Mouse (Mus musculus) ES-Bruce4 (cell line): ENCODE measurements around the gene Nme9. TPM values are rescaled to one million over a fixed set of nuclear protein-coding genes. Genes with fewer than 3 reads are reported as not detected.

Experiments used
- H3K27ac ChIP-seq: 2 replicates; pipeline ENCODE4 v1.5.1; 2012; ENCODE audit warnings: low read length, inconsistent platforms; ENCODE audit not compliant: insufficient read depth
- H3K27me3 ChIP-seq: 2 replicates; pipeline ENCODE4 v1.6.1; 2012; ENCODE audit warnings: mild to moderate bottlenecking, low read length, inconsistent platforms; ENCODE audit not compliant: control insufficient read depth, poor library complexity, insufficient read depth, severe bottlenecking
- H3K36me3 ChIP-seq: 2 replicates; pipeline ENCODE4 v1.6.1; 2012; ENCODE audit warnings: inconsistent platforms, mild to moderate bottlenecking, low read length, moderate library complexity; ENCODE audit not compliant: control insufficient read depth, poor library complexity, insufficient read depth, severe bottlenecking
- H3K4me1 ChIP-seq: one replicate; pipeline ENCODE4 v1.8.1; 2011; ENCODE audit warnings: low read length; ENCODE audit not compliant: control insufficient read depth, insufficient read depth
- H3K4me3 ChIP-seq: 2 replicates; pipeline ENCODE4 v1.5.1; 2011; ENCODE audit warnings: low read depth, mild to moderate bottlenecking, low read length
- H3K9ac ChIP-seq: 2 replicates; pipeline ENCODE4 v1.6.1; 2012; ENCODE audit warnings: low read depth, mild to moderate bottlenecking, inconsistent platforms; ENCODE audit not compliant: poor library complexity, severe bottlenecking
- H3K9me3 ChIP-seq: replicated peaks from 2 replicates; pipeline ENCODE4 v1.6.1; 2012; ENCODE audit warnings: mild to moderate bottlenecking, low read length, inconsistent platforms; ENCODE audit not compliant: control insufficient read depth, poor library complexity, insufficient read depth, severe bottlenecking
- CTCF ChIP-seq: IDR thresholded peaks from one replicate; pipeline ENCODE4 v1.8.1; 2011; ENCODE audit warnings: low read depth, low read length
- EP300 ChIP-seq: IDR thresholded peaks from 2 replicates; pipeline ENCODE4 v1.6.1; 2011; ENCODE audit warnings: low read depth, low read length; ENCODE audit not compliant: insufficient read depth
- POLR2A ChIP-seq: IDR thresholded peaks from one replicate; pipeline ENCODE4 v1.8.1; 2011; ENCODE audit warnings: low read length; ENCODE audit not compliant: insufficient read depth
- polyA plus RNA-seq: library from polyadenylated mRNA; stranded (reverse); fragments of >200 nt; gene quantifications from 2 replicates; pipeline ENCODE4 v1.2.4, GENCODE M21; 2011; ENCODE audit warnings: low read depth; ENCODE audit not compliant: missing spikeins, insufficient read depth, insufficient read length

Nme9 gene
- polyA plus RNA-seq, 1 experiment: not detected

DNA sequence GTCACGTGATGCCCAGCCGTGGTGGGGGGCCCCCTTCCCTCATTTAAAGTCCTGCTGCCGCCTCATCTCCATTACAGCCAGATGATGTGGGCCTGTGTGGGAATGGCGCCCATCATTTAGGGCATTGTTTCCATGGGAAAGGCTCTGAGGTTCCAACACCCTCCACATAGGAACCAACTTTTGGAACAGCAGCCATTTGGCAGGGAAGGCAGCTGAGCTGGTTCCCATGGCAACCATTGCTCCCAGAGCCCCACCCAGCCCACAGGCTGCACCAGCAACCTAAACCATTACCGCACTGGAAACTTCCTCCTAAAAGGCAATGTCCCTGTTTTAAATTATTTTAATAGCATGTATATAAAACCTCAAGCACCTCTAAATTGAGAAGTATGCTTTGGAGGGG lies 32.9 kb upstream of the Nme9 start:
- H3K4me1 ChIP-seq: peaks cover 10% of the 10 kb centered on the region
- H3K27ac ChIP-seq: peak overlapping the region; percentile 75

GRCm38 (mm10) chr9:99419951-99420701 lies 31.1 kb upstream of the Nme9 start:
- H3K4me3 ChIP-seq: no peak overlapping the region
- H3K36me3 ChIP-seq: no peaks in the 10 kb centered on the region
- H3K9me3 ChIP-seq: no peaks in the 10 kb centered on the region
- H3K4me1 ChIP-seq: peaks cover 10% of the 10 kb centered on the region
- no peak for TF ChIP-seq CTCF
- TF ChIP-seq EP300: peak; percentile 91
- no peak for TF ChIP-seq POLR2A
- H3K9ac ChIP-seq: no peak overlapping the region
- no peaks in the 10 kb centered on the region for H3K27me3 ChIP-seq
- H3K27ac ChIP-seq: peak overlapping the region; percentile 92

More for the DNA sequence above, 32.9 kb upstream of the Nme9 start:
- no peaks in the 10 kb centered on the region for H3K9me3 ChIP-seq
- no peak for TF ChIP-seq POLR2A
- 0 out of 2 replicates have a peak, but pooled peaks have one; percentile 33 for TF ChIP-seq EP300
- H3K9ac ChIP-seq: no peak overlapping the region
- no peaks in the 10 kb centered on the region for H3K36me3 ChIP-seq
- H3K4me3 ChIP-seq: no peak overlapping the region
- no peaks in the 10 kb centered on the region for H3K27me3 ChIP-seq

- no peaks in the 10 kb centered on the region for H3K27me3 ChIP-seq
- H3K27ac ChIP-seq: peak overlapping the region; percentile 18; the same call in 1 of the 2 replicates
- no peak overlapping the region for H3K9ac ChIP-seq
- no peaks in the 10 kb centered on the region for H3K36me3 ChIP-seq
- H3K9me3 ChIP-seq: no peaks in the 10 kb centered on the region
- peaks cover 12% of the 10 kb centered on the region for H3K4me1 ChIP-seq
- H3K4me3 ChIP-seq: no peak overlapping the region
- TF ChIP-seq POLR2A (no peak), CTCF (no peak), EP300 (no peak)
Observed at GRCm38 (mm10) chr9:99421914-99422313, 29.4 kb upstream of the Nme9 start.

- no peak for TF ChIP-seq CTCF
- TF ChIP-seq EP300: no peak
- TF ChIP-seq POLR2A: no peak
- Histone ChIP-seq H3K9ac (no peak overlapping the region; the same call in 1 of the 2 replicates), H3K36me3 (no peaks in the 10 kb centered on the region), H3K4me3 (no peak overlapping the region), H3K27ac (peak overlapping the region; percentile 57), H3K9me3 (no peaks in the 10 kb centered on the region), H3K4me1 (peaks cover 8% of the 10 kb centered on the region), H3K27me3 (no peaks in the 10 kb centered on the region)
Observed at GRCm38 (mm10) chr9:99423692-99424573, 27.3 kb upstream of the Nme9 start.

- Histone ChIP-seq H3K4me1 (peaks cover 8% of the 10 kb centered on the region), H3K27ac (peak overlapping the region; percentile 57), H3K9ac (peak overlapping the region; percentile 34), H3K27me3 (no peaks in the 10 kb centered on the region), H3K4me3 (no peak overlapping the region), H3K9me3 (no peaks in the 10 kb centered on the region), H3K36me3 (no peaks in the 10 kb centered on the region)
- TF ChIP-seq CTCF (no peak), EP300 (no peak), POLR2A (no peak)
Observed at GRCm38 (mm10) chr9:99424574-99424863, 26.8 kb upstream of the Nme9 start.

DNA sequence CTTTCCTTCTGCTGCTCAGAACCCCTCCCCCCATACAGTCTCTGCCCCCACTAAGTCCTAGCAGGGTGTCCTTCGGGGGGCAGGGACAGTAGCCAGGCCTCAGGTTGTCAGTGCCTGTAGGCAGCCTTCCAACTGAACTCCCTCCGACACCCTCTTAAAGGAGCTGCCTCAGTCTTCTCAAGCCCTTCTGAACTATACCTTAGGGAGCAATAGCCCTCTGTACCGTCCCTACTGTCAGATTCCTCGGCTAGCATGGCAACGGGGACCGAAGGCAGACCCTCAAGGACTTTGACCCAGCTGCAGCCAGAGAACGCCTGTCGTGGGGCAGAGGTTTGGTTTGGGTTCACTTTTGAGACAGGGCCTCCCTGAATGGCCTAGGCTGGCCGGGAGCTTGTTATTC lies 26.0 kb upstream of the Nme9 start:
- H3K9ac ChIP-seq: peak overlapping the region; percentile 34
- H3K9me3 ChIP-seq: no peaks in the 10 kb centered on the region
- H3K4me3 ChIP-seq: no peak overlapping the region
- no peaks in the 10 kb centered on the region for H3K36me3 ChIP-seq
- no peaks in the 10 kb centered on the region for H3K27me3 ChIP-seq
- TF ChIP-seq CTCF (no peak), EP300 (no peak), POLR2A (no peak)
- H3K27ac ChIP-seq: peak overlapping the region; percentile 57
- peaks cover 6% of the 10 kb centered on the region for H3K4me1 ChIP-seq
